Mouse (Mus musculus) C2C12 (cell line): ENCODE results near the gene Usp12. TPM values are rescaled to one million over a fixed set of nuclear protein-coding genes. Genes with fewer than 3 reads are reported as not detected.
A peak's percentile ranks its signal among the peaks of the same experiment; 100 is the strongest.

Experiments
- H3K27me3 ChIP-seq: one replicate; pipeline ENCODE4 v1.6.1; 2011; ENCODE audit not compliant: control insufficient read depth, insufficient read depth, insufficient read length
- H3K36me3 ChIP-seq: one replicate; pipeline ENCODE4 v1.6.1; 2011; ENCODE audit not compliant: control insufficient read depth, insufficient read depth
- H3K4me3 ChIP-seq: one replicate; pipeline ENCODE4 v1.5.1; 2011; ENCODE audit warnings: mild to moderate bottlenecking, control low read depth; ENCODE audit not compliant: poor library complexity, insufficient read depth, severe bottlenecking
- H3K79me2 ChIP-seq: one replicate; pipeline ENCODE4 v1.6.1; 2011; ENCODE audit not compliant: control insufficient read depth, insufficient read depth
- H3K79me3 ChIP-seq: one replicate; pipeline ENCODE4 v1.6.1; 2011; ENCODE audit warnings: low read depth, control low read depth
- H3ac ChIP-seq: one replicate; pipeline ENCODE3; 2011; ENCODE audit warnings: low read depth; ENCODE audit not compliant: control insufficient read depth, insufficient read length
- CEBPB ChIP-seq: IDR thresholded peaks from one replicate; pipeline ENCODE4 v1.6.1; 2011; ENCODE audit warnings: low read depth, mild to moderate bottlenecking, control low read depth, moderate library complexity
- CTCF ChIP-seq: IDR thresholded peaks from one replicate; pipeline ENCODE4 v1.5.1; 2011; ENCODE audit not compliant: control insufficient read depth, insufficient read depth, insufficient read length
- FOSL1 ChIP-seq: IDR thresholded peaks from one replicate; pipeline ENCODE4 v1.8.0; 2011; ENCODE audit warnings: mild to moderate bottlenecking, low read length; ENCODE audit not compliant: poor library complexity, insufficient read depth, severe bottlenecking
- MAX ChIP-seq: IDR thresholded peaks from one replicate; pipeline ENCODE4 v1.6.1; 2011; ENCODE audit warnings: mild to moderate bottlenecking, control low read depth
- MYOD1 ChIP-seq: IDR thresholded peaks from one replicate; pipeline ENCODE4 v1.6.1; 2011; ENCODE audit warnings: low read depth; ENCODE audit not compliant: control insufficient read depth, insufficient read length
- MYOG ChIP-seq: IDR thresholded peaks from one replicate; pipeline ENCODE4 v1.6.1; 2011; ENCODE audit not compliant: control insufficient read depth, insufficient read length; ENCODE audit errors: extremely low read depth
- USF1 ChIP-seq: IDR thresholded peaks from one replicate; pipeline ENCODE4 v1.6.1; 2011; ENCODE audit warnings: low read depth, mild to moderate bottlenecking, control low read depth, moderate library complexity
- polyA plus RNA-seq: library from polyadenylated mRNA; unstranded; fragments of >200 nt; fragmentation: generic; extraction: Trizol; gene quantifications from one replicate; pipeline ENCODE4 v1.2.1, GENCODE M21; 2012; ENCODE audit warnings: missing spikeins

Usp12 gene
- polyA plus RNA-seq, 1 experiment = 22.2 TPM

DNA sequence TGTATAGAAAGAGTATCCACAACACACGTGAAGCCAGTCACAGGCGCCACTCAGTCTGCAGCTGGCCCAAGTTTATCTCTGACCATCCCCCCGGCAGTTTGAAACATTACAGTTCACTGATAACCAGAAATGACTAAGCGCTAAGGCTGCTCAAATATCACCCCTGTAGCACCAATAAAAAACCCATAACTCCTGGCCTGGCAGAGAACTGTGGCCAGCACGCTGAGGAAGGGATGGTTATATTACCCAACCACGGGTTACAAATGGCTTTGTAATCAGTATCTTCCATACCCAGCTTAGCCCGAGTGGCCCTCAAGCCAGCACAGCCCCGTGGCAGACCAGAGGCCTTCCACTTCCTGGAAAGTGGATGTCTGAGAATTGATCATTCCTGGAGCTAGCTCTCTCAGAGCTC is 91.1 kb downstream of the Usp12 start:
- Histone ChIP-seq H3ac (no peak overlapping the region), H3K79me2 (no peaks in the 10 kb centered on the region), H3K36me3 (no peaks in the 10 kb centered on the region), H3K27me3 (no peaks in the 10 kb centered on the region), H3K4me3 (no peak overlapping the region), H3K79me3 (no peaks in the 10 kb centered on the region)
- TF ChIP-seq MAX = peak; percentile 83
- no peak for TF ChIP-seq MYOG
- TF ChIP-seq MYOD1 = peak; percentile 89
- TF ChIP-seq FOSL1 = peak; percentile 63
- TF ChIP-seq CTCF = no peak
- peak; percentile 65 for TF ChIP-seq CEBPB
- peak; percentile 45 for TF ChIP-seq USF1

DNA sequence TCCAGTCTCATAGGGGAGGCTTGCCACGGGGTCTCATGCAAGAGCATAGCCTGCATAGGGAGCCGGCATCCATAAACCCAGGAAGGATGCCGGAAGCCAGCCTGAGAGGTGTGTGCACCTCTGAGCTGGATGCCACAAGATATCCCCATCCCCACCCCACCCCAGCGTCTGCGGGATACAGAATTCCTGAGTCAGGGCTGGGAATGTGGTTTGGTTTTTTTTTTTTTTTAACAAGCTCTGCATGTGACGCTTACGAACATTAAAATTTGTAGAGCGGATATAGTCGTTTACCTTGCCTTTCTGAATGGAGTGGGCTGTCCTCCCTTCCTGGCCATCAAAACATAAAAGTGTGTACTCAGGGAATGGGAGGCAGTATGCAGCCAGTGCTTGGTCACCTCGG is 94.7 kb downstream of the Usp12 start:
- no peak overlapping the region for H3ac ChIP-seq
- no peaks in the 10 kb centered on the region for H3K79me3 ChIP-seq
- no peaks in the 10 kb centered on the region for H3K79me2 ChIP-seq
- no peaks in the 10 kb centered on the region for H3K36me3 ChIP-seq
- H3K4me3 ChIP-seq = no peak overlapping the region
- TF ChIP-seq MAX (no peak), CEBPB (no peak), USF1 (no peak), MYOD1 (no peak), CTCF (no peak), FOSL1 (no peak), MYOG (no peak)
- no peaks in the 10 kb centered on the region for H3K27me3 ChIP-seq

DNA sequence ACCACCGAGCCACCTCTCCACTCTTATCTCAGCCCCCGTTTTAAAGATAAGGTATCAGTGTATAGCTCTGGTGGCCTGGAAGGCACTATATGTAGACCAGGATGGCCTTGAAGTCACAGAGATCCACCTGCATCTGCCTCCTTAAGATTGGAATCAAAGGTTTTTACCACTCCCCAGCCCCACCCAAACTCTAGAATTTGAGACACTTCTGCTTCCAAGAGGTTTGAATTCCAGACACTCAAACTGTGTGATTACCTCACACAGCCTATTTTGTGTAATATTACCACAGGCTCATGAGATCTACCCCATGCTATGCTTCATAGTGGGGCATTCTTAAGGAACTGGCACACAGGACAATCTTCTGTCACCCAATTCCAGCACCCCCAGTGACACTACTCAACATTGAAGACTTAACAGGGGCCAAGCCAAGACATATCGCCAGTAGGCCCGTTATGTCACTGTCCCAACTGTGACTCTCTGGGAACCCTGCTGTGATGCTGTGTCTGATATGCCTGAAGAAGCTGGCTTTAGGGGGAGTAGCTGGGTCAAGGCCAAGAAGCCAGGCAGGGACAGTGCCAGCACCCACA is 95.3 kb downstream of the Usp12 start:
- no peaks in the 10 kb centered on the region for H3K27me3 ChIP-seq
- H3K79me3 ChIP-seq = no peaks in the 10 kb centered on the region
- TF ChIP-seq MYOD1 (no peak), USF1 (no peak)
- no peak overlapping the region for H3K4me3 ChIP-seq
- no peaks in the 10 kb centered on the region for H3K36me3 ChIP-seq
- H3K79me2 ChIP-seq = no peaks in the 10 kb centered on the region
- no peak overlapping the region for H3ac ChIP-seq

DNA sequence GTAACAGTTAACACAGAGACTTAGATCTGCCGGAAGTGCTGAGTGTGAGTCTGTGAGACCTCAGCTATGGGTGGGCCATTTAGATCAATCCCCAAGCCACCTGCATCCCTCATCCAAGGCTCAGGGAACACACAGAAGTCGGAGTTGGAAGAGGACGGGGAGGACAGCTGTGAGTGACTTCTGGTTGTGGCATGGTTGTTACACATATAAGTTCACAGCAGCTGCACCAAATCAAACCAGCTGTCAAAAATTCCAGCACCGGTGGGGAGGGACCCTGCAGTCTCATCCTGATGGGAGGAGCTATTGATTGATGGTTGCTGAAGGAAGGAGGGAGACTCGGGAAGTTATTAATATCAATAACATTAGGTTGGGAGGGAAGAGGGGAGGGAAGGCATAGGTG is 99.3 kb downstream of the Usp12 start:
- TF ChIP-seq MYOD1 (peak; percentile 55), MAX (no peak)
- no peaks in the 10 kb centered on the region for H3K79me2 ChIP-seq
- no peaks in the 10 kb centered on the region for H3K79me3 ChIP-seq
- H3K27me3 ChIP-seq = no peaks in the 10 kb centered on the region
- H3ac ChIP-seq = no peak overlapping the region
- H3K36me3 ChIP-seq = no peaks in the 10 kb centered on the region
- H3K4me3 ChIP-seq = no peak overlapping the region

DNA sequence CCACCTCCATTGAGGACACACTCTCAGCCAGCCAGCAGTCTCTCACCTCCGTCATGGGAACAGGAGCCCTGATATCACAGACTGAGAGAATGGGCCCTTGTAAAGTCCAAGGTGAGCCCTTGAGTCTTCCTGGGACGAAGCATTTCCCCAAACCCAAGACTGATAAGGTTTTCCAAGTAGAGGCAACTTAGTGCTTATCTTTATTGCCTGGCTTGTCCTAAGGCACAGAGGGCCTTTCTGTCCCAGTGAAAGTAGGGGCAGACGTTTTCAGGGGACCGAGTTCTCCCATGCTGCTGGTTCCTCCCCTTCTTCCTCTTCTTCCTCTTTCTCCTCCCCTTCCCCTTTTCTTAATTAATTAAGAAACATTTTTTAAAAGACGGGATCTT is 101.8 kb downstream of the Usp12 start:
- Histone ChIP-seq H3K27me3 (no peaks in the 10 kb centered on the region), H3K4me3 (no peak overlapping the region), H3ac (no peak overlapping the region), H3K79me3 (no peaks in the 10 kb centered on the region), H3K79me2 (no peaks in the 10 kb centered on the region), H3K36me3 (no peaks in the 10 kb centered on the region)
- TF ChIP-seq CTCF (no peak), CEBPB (no peak), MYOD1 (no peak), MAX (no peak), FOSL1 (no peak), USF1 (no peak), MYOG (no peak)

GRCm38 (mm10) chr5:146692361-146692975 is 102.3 kb downstream of the Usp12 start:
- Histone ChIP-seq H3K79me2 (no peaks in the 10 kb centered on the region), H3K27me3 (no peaks in the 10 kb centered on the region), H3K4me3 (no peak overlapping the region), H3K79me3 (no peaks in the 10 kb centered on the region), H3K36me3 (no peaks in the 10 kb centered on the region), H3ac (no peak overlapping the region)
- TF ChIP-seq MYOG (no peak), CEBPB (no peak), FOSL1 (peak; percentile 31), USF1 (no peak), CTCF (no peak), MYOD1 (peak; percentile 15), MAX (no peak)
